Mouse (Mus musculus): Measurements from ENCODE around the gene Sesn2. TPM values are rescaled to one million over a fixed set of nuclear protein-coding genes. Genes with fewer than 3 reads are reported as not detected.
"Not testable (repeated sequence)": the region's sequence is repeated elsewhere in the genome, so short reads cannot be mapped to it uniquely, and the experiment has no call there.

Gene Sesn2
- polyA plus RNA-seq (2011; ENCODE audit: insufficient read depth, insufficient read length, low read depth, missing spikeins), result 41.6 TPM in 2 replicates

GRCm38 (mm10) chr4:132510352-132510798 is at the start of gene Sesn2:
TSS of gene Sesn2 (minus strand) at chr4:132510501.
- H3K27ac ChIP-seq (ENCODE audit: insufficient read depth, low read length), result peak within 1 kb of the TSS; percentile 62
- TF ChIP-seq POLR2A (IDR thresholded peaks at IDR 0.05; ENCODE audit: insufficient read depth, low read length), result peak; percentile 81
- TF ChIP-seq EP300 (IDR thresholded peaks at IDR 0.05; ENCODE audit: insufficient read depth, low read depth, low read length), result no peak
- TF ChIP-seq CTCF (IDR thresholded peaks at IDR 0.05; ENCODE audit: low read depth, low read length), result no peak
- H3K9me3 ChIP-seq (replicated peaks; ENCODE audit: control insufficient read depth, insufficient read depth, low read length, poor library complexity, severe bottlenecking), result no peaks in the 10 kb centered on the region
- H3K9ac ChIP-seq (ENCODE audit: low read depth, poor library complexity, severe bottlenecking), result peak within 1 kb of the TSS; percentile 97
- peak within 1 kb of the TSS; percentile 92 for H3K4me3 ChIP-seq (ENCODE audit: low read depth, low read length)
- H3K4me1 ChIP-seq (ENCODE audit: control insufficient read depth, insufficient read depth, low read length), result no peaks in the 10 kb centered on the region
- peaks cover 4% of the 10 kb centered on the region; the same call in 1 of the 2 replicates for H3K36me3 ChIP-seq (ENCODE audit: control insufficient read depth, insufficient read depth, low read length, poor library complexity, severe bottlenecking)
- H3K27me3 ChIP-seq (ENCODE audit: control insufficient read depth, insufficient read depth, low read length, poor library complexity, severe bottlenecking), result no peaks in the 10 kb centered on the region

- not testable (repeated sequence) for H3K4me3 ChIP-seq (ENCODE audit: low read depth, low read length); H3K27me3 ChIP-seq (ENCODE audit: control insufficient read depth, insufficient read depth, low read length, poor library complexity, severe bottlenecking); H3K9ac ChIP-seq (ENCODE audit: low read depth, poor library complexity, severe bottlenecking); H3K4me1 ChIP-seq (ENCODE audit: control insufficient read depth, insufficient read depth, low read length); H3K9me3 ChIP-seq (replicated peaks; ENCODE audit: control insufficient read depth, insufficient read depth, low read length, poor library complexity, severe bottlenecking)
- peak overlapping the region; percentile 37; the same call in 1 of the 2 replicates for H3K27ac ChIP-seq (ENCODE audit: insufficient read depth, low read length)
- H3K36me3 ChIP-seq (ENCODE audit: control insufficient read depth, insufficient read depth, low read length, poor library complexity, severe bottlenecking), result peaks cover 27% of the 10 kb centered on the region
These were observed 45.2 kb upstream of the Sesn2 start for GRCm38 (mm10) chr4:132555550-132555949.

GRCm38 (mm10) chr4:132554653-132555052 is 44.4 kb upstream of the Sesn2 start:
- no peak overlapping the region for H3K9ac ChIP-seq (ENCODE audit: low read depth, poor library complexity, severe bottlenecking)

GRCm38 (mm10) chr4:132554221-132554620 is 43.9 kb upstream of the Sesn2 start:
- Histone ChIP-seq H3K36me3 (ENCODE audit: control insufficient read depth, insufficient read depth, low read length, poor library complexity, severe bottlenecking) (peaks cover 37% of the 10 kb centered on the region), H3K4me3 (ENCODE audit: low read depth, low read length) (no peak overlapping the region)

More at GRCm38 (mm10) chr4:132554653-132555052, 44.4 kb upstream of the Sesn2 start:
- Histone ChIP-seq H3K4me1 (ENCODE audit: control insufficient read depth, insufficient read depth, low read length) (peaks cover 9% of the 10 kb centered on the region), H3K4me3 (ENCODE audit: low read depth, low read length) (no peak overlapping the region), H3K36me3 (ENCODE audit: control insufficient read depth, insufficient read depth, low read length, poor library complexity, severe bottlenecking) (peaks cover 33% of the 10 kb centered on the region), H3K27me3 (ENCODE audit: control insufficient read depth, insufficient read depth, low read length, poor library complexity, severe bottlenecking) (no peaks in the 10 kb centered on the region), H3K27ac (ENCODE audit: insufficient read depth, low read length) (peak overlapping the region; percentile 37), H3K9me3 (replicated peaks; ENCODE audit: control insufficient read depth, insufficient read depth, low read length, poor library complexity, severe bottlenecking) (no peaks in the 10 kb centered on the region)
- TF ChIP-seq CTCF (IDR thresholded peaks at IDR 0.05; ENCODE audit: low read depth, low read length) (no peak), POLR2A (IDR thresholded peaks at IDR 0.05; ENCODE audit: insufficient read depth, low read length) (no peak), EP300 (IDR thresholded peaks at IDR 0.05; ENCODE audit: insufficient read depth, low read depth, low read length) (no peak)

GRCm38 (mm10) chr4:132545851-132546250 is 35.5 kb upstream of the Sesn2 start:
- Histone ChIP-seq H3K4me3 (ENCODE audit: low read depth, low read length) (no peak overlapping the region), H3K9me3 (replicated peaks; ENCODE audit: control insufficient read depth, insufficient read depth, low read length, poor library complexity, severe bottlenecking) (no peaks in the 10 kb centered on the region), H3K9ac (ENCODE audit: low read depth, poor library complexity, severe bottlenecking) (no peak overlapping the region), H3K4me1 (ENCODE audit: control insufficient read depth, insufficient read depth, low read length) (no peaks in the 10 kb centered on the region), H3K27ac (ENCODE audit: insufficient read depth, low read length) (no peak overlapping the region), H3K27me3 (ENCODE audit: control insufficient read depth, insufficient read depth, low read length, poor library complexity, severe bottlenecking) (no peaks in the 10 kb centered on the region), H3K36me3 (ENCODE audit: control insufficient read depth, insufficient read depth, low read length, poor library complexity, severe bottlenecking) (peaks cover 79% of the 10 kb centered on the region)
- TF ChIP-seq CTCF (IDR thresholded peaks at IDR 0.05; ENCODE audit: low read depth, low read length), result peak; percentile 53
- no peak for TF ChIP-seq POLR2A (IDR thresholded peaks at IDR 0.05; ENCODE audit: insufficient read depth, low read length)
- no peak for TF ChIP-seq EP300 (IDR thresholded peaks at IDR 0.05; ENCODE audit: insufficient read depth, low read depth, low read length)

More at GRCm38 (mm10) chr4:132554221-132554620, 43.9 kb upstream of the Sesn2 start:
- no peaks in the 10 kb centered on the region for H3K27me3 ChIP-seq (ENCODE audit: control insufficient read depth, insufficient read depth, low read length, poor library complexity, severe bottlenecking)
- no peaks in the 10 kb centered on the region for H3K9me3 ChIP-seq (replicated peaks; ENCODE audit: control insufficient read depth, insufficient read depth, low read length, poor library complexity, severe bottlenecking)
- peaks cover 9% of the 10 kb centered on the region for H3K4me1 ChIP-seq (ENCODE audit: control insufficient read depth, insufficient read depth, low read length)
- no peak for TF ChIP-seq POLR2A (IDR thresholded peaks at IDR 0.05; ENCODE audit: insufficient read depth, low read length)
- TF ChIP-seq CTCF (IDR thresholded peaks at IDR 0.05; ENCODE audit: low read depth, low read length), result no peak
- TF ChIP-seq EP300 (IDR thresholded peaks at IDR 0.05; ENCODE audit: insufficient read depth, low read depth, low read length), result no peak
- no peak overlapping the region for H3K9ac ChIP-seq (ENCODE audit: low read depth, poor library complexity, severe bottlenecking)
- H3K27ac ChIP-seq (ENCODE audit: insufficient read depth, low read length), result peak overlapping the region; percentile 37

GRCm38 (mm10) chr4:132542724-132543123 is 32.4 kb upstream of the Sesn2 start:
- Histone ChIP-seq H3K36me3 (ENCODE audit: control insufficient read depth, insufficient read depth, low read length, poor library complexity, severe bottlenecking) (peaks cover 78% of the 10 kb centered on the region), H3K9me3 (replicated peaks; ENCODE audit: control insufficient read depth, insufficient read depth, low read length, poor library complexity, severe bottlenecking) (no peaks in the 10 kb centered on the region), H3K27ac (ENCODE audit: insufficient read depth, low read length) (no peak overlapping the region; the same call in 1 of the 2 replicates), H3K9ac (ENCODE audit: low read depth, poor library complexity, severe bottlenecking) (no peak overlapping the region), H3K27me3 (ENCODE audit: control insufficient read depth, insufficient read depth, low read length, poor library complexity, severe bottlenecking) (no peaks in the 10 kb centered on the region), H3K4me3 (ENCODE audit: low read depth, low read length) (no peak overlapping the region), H3K4me1 (ENCODE audit: control insufficient read depth, insufficient read depth, low read length) (no peaks in the 10 kb centered on the region)
- TF ChIP-seq CTCF (IDR thresholded peaks at IDR 0.05; ENCODE audit: low read depth, low read length), result no peak
- TF ChIP-seq EP300 (IDR thresholded peaks at IDR 0.05; ENCODE audit: insufficient read depth, low read depth, low read length), result no peak
